Mouse (Mus musculus) bone marrow macrophage, adult 2 months (primary cell): ENCODE results near the gene Mn1. TPM values are rescaled to one million over a fixed set of nuclear protein-coding genes. Genes with fewer than 3 reads are reported as not detected.

ENCODE experiments used
- H3K27ac ChIP-seq: 2 replicates; pipeline ENCODE4 v1.5.1; 2012; ENCODE audit warnings: low read depth, low read length; ENCODE audit not compliant: insufficient read depth
- H3K4me1 ChIP-seq: 2 replicates; pipeline ENCODE4 v1.6.1; 2012; ENCODE audit warnings: low read length; ENCODE audit not compliant: control insufficient read depth, insufficient read depth
- H3K4me3 ChIP-seq: 2 replicates; pipeline ENCODE4 v1.5.1; 2012; ENCODE audit warnings: mild to moderate bottlenecking, low read length, moderate library complexity; ENCODE audit not compliant: insufficient read depth
- CTCF ChIP-seq: IDR thresholded peaks from 2 replicates; pipeline ENCODE4 v1.5.1; 2012; ENCODE audit warnings: low read depth, mild to moderate bottlenecking, low read length, moderate library complexity
- POLR2A ChIP-seq: IDR thresholded peaks from 2 replicates; pipeline ENCODE4 v1.6.1; 2012; ENCODE audit warnings: mild to moderate bottlenecking, low read depth, low read length, borderline replicate concordance
- polyA plus RNA-seq: library from polyadenylated mRNA; stranded (reverse); fragments of >200 nt; gene quantifications from 2 replicates; pipeline ENCODE4 v1.2.4, GENCODE M21; 2012; ENCODE audit not compliant: missing spikeins, insufficient read depth, insufficient read length

The Mn1 gene
- polyA plus RNA-seq, 1 experiment, result 0.08 TPM

GRCm38 (mm10) chr5:111469195-111469882 is 52.2 kb downstream of the Mn1 start:
- H3K27ac ChIP-seq, result no peak overlapping the region
- H3K4me3 ChIP-seq, result no peak overlapping the region
- H3K4me1 ChIP-seq, result no peaks in the 10 kb centered on the region
- TF ChIP-seq POLR2A, result no peak
- no peak for TF ChIP-seq CTCF

- Histone ChIP-seq H3K27ac (no peak overlapping the region), H3K4me1 (no peaks in the 10 kb centered on the region), H3K4me3 (no peak overlapping the region)
- no peak for TF ChIP-seq CTCF
- no peak for TF ChIP-seq POLR2A
Observed at GRCm38 (mm10) chr5:111470875-111471274, 53.7 kb downstream of the Mn1 start.

GRCm38 (mm10) chr5:111473425-111473824 is 56.3 kb downstream of the Mn1 start:
- TF ChIP-seq CTCF, result no peak
- TF ChIP-seq POLR2A, result no peak
- H3K4me3 ChIP-seq, result no peak overlapping the region
- H3K4me1 ChIP-seq, result no peaks in the 10 kb centered on the region
- H3K27ac ChIP-seq, result no peak overlapping the region

- no peak for TF ChIP-seq POLR2A
- TF ChIP-seq CTCF, result no peak
- no peak overlapping the region for H3K4me3 ChIP-seq
- no peaks in the 10 kb centered on the region for H3K4me1 ChIP-seq
- no peak overlapping the region for H3K27ac ChIP-seq
Observed at GRCm38 (mm10) chr5:111475721-111476120, 58.6 kb downstream of the Mn1 start.

GRCm38 (mm10) chr5:111476141-111476540 is 59.0 kb downstream of the Mn1 start:
- no peak overlapping the region for H3K27ac ChIP-seq
- no peak for TF ChIP-seq CTCF
- no peak for TF ChIP-seq POLR2A
- no peak overlapping the region for H3K4me3 ChIP-seq
- H3K4me1 ChIP-seq, result no peaks in the 10 kb centered on the region

- Histone ChIP-seq H3K4me1 (no peaks in the 10 kb centered on the region), H3K4me3 (no peak overlapping the region), H3K27ac (no peak overlapping the region)
- no peak for TF ChIP-seq CTCF
- TF ChIP-seq POLR2A, result no peak
Observed at GRCm38 (mm10) chr5:111485907-111486306, 68.7 kb downstream of the Mn1 start.

- Histone ChIP-seq H3K4me1 (no peaks in the 10 kb centered on the region), H3K27ac (no peak overlapping the region), H3K4me3 (no peak overlapping the region)
- TF ChIP-seq CTCF (no peak), POLR2A (no peak)
Observed at GRCm38 (mm10) chr5:111489022-111489616, 72.0 kb downstream of the Mn1 start.

GRCm38 (mm10) chr5:111490599-111490998 is 73.4 kb downstream of the Mn1 start:
- Histone ChIP-seq H3K27ac (no peak overlapping the region), H3K4me1 (no peaks in the 10 kb centered on the region), H3K4me3 (no peak overlapping the region)
- no peak for TF ChIP-seq CTCF
- TF ChIP-seq POLR2A, result no peak

GRCm38 (mm10) chr5:111491485-111491884 is 74.3 kb downstream of the Mn1 start:
- no peaks in the 10 kb centered on the region for H3K4me1 ChIP-seq
- no peak for TF ChIP-seq POLR2A
- TF ChIP-seq CTCF, result no peak
- no peak overlapping the region for H3K27ac ChIP-seq
- no peak overlapping the region for H3K4me3 ChIP-seq

- no peaks in the 10 kb centered on the region for H3K4me1 ChIP-seq
- no peak overlapping the region for H3K4me3 ChIP-seq
- no peak for TF ChIP-seq CTCF
- TF ChIP-seq POLR2A, result no peak
- H3K27ac ChIP-seq, result no peak overlapping the region
Observed at GRCm38 (mm10) chr5:111500036-111500435, 82.9 kb downstream of the Mn1 start.
